Mouse (Mus musculus) midbrain, postnatal 0 days (tissue): Measurements from ENCODE around the gene Ncoa3. TPM values are rescaled to one million over a fixed set of nuclear protein-coding genes. Genes with fewer than 3 reads are reported as not detected.

ENCODE experiments used
- ATAC-seq: fragments of 200-750 bp; cut with Nextera tagmentation; 2 replicates; pipeline ENCODE4 v1.8.0; 2017; ENCODE audit warnings: moderate number of reproducible peaks, mild to moderate bottlenecking, moderate TSS enrichment, moderate library complexity; ENCODE audit not compliant: low FRiP score
- DNase-seq: peaks from one replicate; pipeline ENCODE4 v3.0.0-alpha.2; 2015; ENCODE audit warnings: low spot score
- H3K27ac ChIP-seq: fragments of 300-500 bp; sonication (generic); 2 replicates; pipeline ENCODE4 v1.5.1; 2014; ENCODE audit warnings: low read depth, mild to moderate bottlenecking, low read length, mixed read lengths
- H3K27me3 ChIP-seq: fragments of 300-500 bp; sonication (generic); 2 replicates; pipeline ENCODE4 v1.6.1; 2014; ENCODE audit warnings: low read length, control low read depth, mixed read lengths; ENCODE audit not compliant: insufficient read depth
- H3K36me3 ChIP-seq: fragments of 300-500 bp; sonication (generic); 2 replicates; pipeline ENCODE4 v1.6.1; 2014; ENCODE audit warnings: low read length, control low read depth, mixed read lengths; ENCODE audit not compliant: insufficient read depth
- H3K4me1 ChIP-seq: fragments of 300-500 bp; sonication (generic); 2 replicates; pipeline ENCODE4 v1.6.1; 2014; ENCODE audit warnings: mild to moderate bottlenecking, control low read depth, antibody characterized with exemption, low read length, mixed read lengths; ENCODE audit not compliant: insufficient read depth
- H3K4me2 ChIP-seq: fragments of 300-500 bp; sonication (generic); 2 replicates; pipeline ENCODE4 v1.6.1; 2014; ENCODE audit warnings: low read depth, mild to moderate bottlenecking, low read length, mixed read lengths; ENCODE audit not compliant: poor library complexity, severe bottlenecking
- H3K4me3 ChIP-seq: fragments of 300-500 bp; sonication (generic); 2 replicates; pipeline ENCODE4 v1.5.1; 2014; ENCODE audit warnings: low read depth, mild to moderate bottlenecking, low read length, moderate library complexity
- H3K9ac ChIP-seq: fragments of 300-500 bp; sonication (generic); replicated peaks from 2 replicates; pipeline ENCODE4 v1.6.1; 2014; ENCODE audit warnings: mild to moderate bottlenecking, low read length, moderate library complexity, mixed read lengths; ENCODE audit not compliant: poor library complexity, severe bottlenecking
- H3K9me3 ChIP-seq: fragments of 300-500 bp; sonication (generic); 2 replicates; pipeline ENCODE4 v1.6.1; 2016; ENCODE audit warnings: low read length, control low read depth
- CTCF ChIP-seq: IDR thresholded peaks from 2 replicates; pipeline ENCODE4 v1.5.1; 2016; ENCODE audit warnings: antibody characterized with exemption, mild to moderate bottlenecking
- WGBS: fragments of 180-500 bp; shearing (Covaris S2); extraction: QIAGEN DNeasy Blood & Tissue Kit; methylation state at CpG from one replicate; pipeline ENCODE4 v1.1.7; 2014; 5-methylcytosine and 5-hydroxymethylcytosine counted together
- polyA plus RNA-seq: library from polyadenylated mRNA; unstranded; fragments of >200 nt; fragmentation: Nextera tagmentation; extraction: Ambion mirVana; gene quantifications from 2 replicates; pipeline ENCODE4 v1.2.1, GENCODE M21; 2015
- total RNA-seq: library from RNA; depleted of rRNA; stranded (reverse); fragments of >200 nt; gene quantifications from 2 replicates; pipeline ENCODE4 v1.2.3, GENCODE M21; 2014

Ncoa3 gene
- total and polyA plus RNA-seq, 2 experiments from 2014 or later = 14.9 to 40.9 TPM

GRCm38 (mm10) chr2:165958556-165958955, 33.9 kb upstream of the Ncoa3 start:
- ATAC-seq = no peak
- no peaks in the 10 kb centered on the region for H3K9me3 ChIP-seq
- no peak overlapping the region for H3K9ac ChIP-seq
- H3K4me2 ChIP-seq = no peak overlapping the region
- no peaks in the 10 kb centered on the region for H3K4me1 ChIP-seq
- H3K36me3 ChIP-seq = no peaks in the 10 kb centered on the region
- H3K27ac ChIP-seq = no peak overlapping the region
- H3K27me3 ChIP-seq = no peaks in the 10 kb centered on the region
- DNase-seq = no peak
- WGBS = 71% methylated on average over 6 of the region's 6 CpGs
- no peak for TF ChIP-seq CTCF
- H3K4me3 ChIP-seq = no peak overlapping the region

- H3K36me3 ChIP-seq = no peaks in the 10 kb centered on the region
- no peak overlapping the region for H3K4me2 ChIP-seq
- WGBS = 78% methylated on average over 3 of the region's 3 CpGs
- H3K4me3 ChIP-seq = no peak overlapping the region
- ATAC-seq (no peak), DNase-seq (no peak)
- H3K27me3 ChIP-seq = no peaks in the 10 kb centered on the region
- no peaks in the 10 kb centered on the region for H3K9me3 ChIP-seq
- no peaks in the 10 kb centered on the region for H3K4me1 ChIP-seq
- H3K9ac ChIP-seq = no peak overlapping the region
- no peak for TF ChIP-seq CTCF
- no peak overlapping the region for H3K27ac ChIP-seq
Measured at GRCm38 (mm10) chr2:165960695-165961094, 31.7 kb upstream of the Ncoa3 start.

- Histone ChIP-seq H3K9ac (no peak overlapping the region), H3K4me3 (no peak overlapping the region), H3K4me1 (no peaks in the 10 kb centered on the region), H3K27ac (no peak overlapping the region), H3K4me2 (no peak overlapping the region), H3K36me3 (no peaks in the 10 kb centered on the region), H3K27me3 (no peaks in the 10 kb centered on the region), H3K9me3 (no peaks in the 10 kb centered on the region)
- no peak for TF ChIP-seq CTCF
- 77% methylated on average over 5 of the region's 5 CpGs for WGBS
- no peak for ATAC-seq
- no peak for DNase-seq
Measured at GRCm38 (mm10) chr2:165962824-165963223, 29.6 kb upstream of the Ncoa3 start.

GRCm38 (mm10) chr2:165964121-165964520, 28.3 kb upstream of the Ncoa3 start:
- Histone ChIP-seq H3K27me3 (no peaks in the 10 kb centered on the region), H3K27ac (no peak overlapping the region), H3K4me3 (no peak overlapping the region), H3K9me3 (no peaks in the 10 kb centered on the region), H3K4me2 (no peak overlapping the region), H3K9ac (no peak overlapping the region), H3K4me1 (no peaks in the 10 kb centered on the region), H3K36me3 (no peaks in the 10 kb centered on the region)
- DNase-seq (no peak), ATAC-seq (no peak)
- 45% methylated on average over 4 of the region's 4 CpGs for WGBS
- no peak for TF ChIP-seq CTCF

GRCm38 (mm10) chr2:165967076-165967475, 25.4 kb upstream of the Ncoa3 start:
- Histone ChIP-seq H3K9ac (no peak overlapping the region), H3K4me1 (no peaks in the 10 kb centered on the region), H3K27me3 (no peaks in the 10 kb centered on the region), H3K9me3 (no peaks in the 10 kb centered on the region), H3K36me3 (no peaks in the 10 kb centered on the region), H3K4me3 (no peak overlapping the region), H3K27ac (no peak overlapping the region), H3K4me2 (no peak overlapping the region)
- ATAC-seq (no peak), DNase-seq (no peak)
- 0 out of 2 replicates have a peak, but pooled peaks have one; percentile 4 for TF ChIP-seq CTCF
- 92% methylated on average over 2 of the region's 2 CpGs for WGBS

GRCm38 (mm10) chr2:165967823-165968555, 24.4 kb upstream of the Ncoa3 start:
- WGBS = 59% methylated on average over 6 of the region's 6 CpGs
- DNase-seq (peak; percentile 75), ATAC-seq (no peak)
- Histone ChIP-seq H3K36me3 (no peaks in the 10 kb centered on the region), H3K4me1 (no peaks in the 10 kb centered on the region), H3K4me3 (no peak overlapping the region), H3K27ac (no peak overlapping the region), H3K4me2 (no peak overlapping the region), H3K27me3 (no peaks in the 10 kb centered on the region), H3K9me3 (no peaks in the 10 kb centered on the region), H3K9ac (no peak overlapping the region)
- no peak for TF ChIP-seq CTCF
